Mouse (Mus musculus) ovary, adult 18-20 months (tissue): ENCODE measurements at regions not wholly inside any gene's neighbourhood (a gene's known extent, or its start where the extent isn't known, plus 50 kb on each side); places are given as distances from the start of the nearest gene placed in this dataset.

ENCODE experiments used
- DNase-seq: peaks from one replicate; pipeline ENCODE4 v3.0.0; 2022; ENCODE audit warnings: low spot score, mixed read lengths

GRCm38 (mm10) chr10:110654070-110654469, 91.2 kb upstream of the E2f7 start:
- no peak for DNase-seq

DNA sequence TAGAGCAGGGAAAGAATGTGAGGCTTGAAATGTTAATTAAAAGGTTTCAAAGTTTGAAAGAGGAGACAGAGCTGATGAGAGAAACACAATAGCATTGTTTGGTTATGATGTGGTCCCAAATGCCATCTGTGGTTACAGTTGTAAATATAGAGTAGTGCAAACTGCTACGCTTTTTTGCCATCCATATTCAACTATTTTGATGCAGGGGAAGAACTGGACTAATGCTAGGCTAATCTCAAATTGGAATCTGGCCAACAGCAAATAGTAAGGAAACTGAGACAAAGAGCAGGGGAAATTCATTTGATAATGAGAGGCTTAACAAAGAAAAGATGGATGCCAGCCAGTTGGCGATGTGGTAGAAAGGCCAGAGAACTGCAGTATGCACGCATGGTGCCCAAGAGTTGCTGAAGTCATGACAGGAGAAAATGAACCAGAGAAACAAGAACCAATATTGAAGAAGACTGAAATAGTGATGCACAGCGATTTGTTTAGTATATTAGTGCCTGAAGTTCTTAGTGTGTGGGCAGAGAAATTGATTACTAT, 87.0 kb upstream of the E2f7 start:
- DNase-seq = no peak

DNA sequence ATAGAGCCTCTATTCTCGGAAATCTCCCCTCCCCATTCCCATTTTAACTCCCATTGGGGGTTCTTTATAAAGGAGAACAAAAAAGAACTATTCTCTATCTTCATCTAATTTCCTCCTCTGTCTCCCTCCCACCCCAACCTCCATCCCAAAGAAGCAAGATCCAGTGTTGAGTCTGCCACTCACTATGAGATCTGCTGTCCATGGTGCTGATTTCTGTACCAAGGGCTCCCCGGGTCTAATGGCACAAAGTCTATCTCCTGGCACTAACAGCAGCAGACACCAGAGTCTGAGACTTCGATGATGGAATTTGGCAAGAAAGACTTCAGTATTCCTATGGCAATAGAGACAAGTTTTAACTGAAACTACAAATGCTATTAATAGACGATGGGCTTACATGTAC, 68.7 kb upstream of the E2f7 start:
- no peak for DNase-seq
